16 mouse cellular contexts compared by ENCODE assay signal in genomic region chr1:95596825-95597224, GRCm38 (mm10).
A peak's percentile ranks its signal among the peaks of the same experiment; 100 is the strongest.
DNase-seq lines count a peak whose midpoint lies in the region; ATAC-seq lines count a peak whose summit lies in the region.
"Had no signal": no experiment of that assay in that cellular context is flagged by ENCODE, and none has a peak within 500 bp of the region (broad histone marks: within the 10 kb centered on the region; RNA-seq: fewer than 3 reads in every experiment).

No protein-coding gene starts in this region.

- peak; percentile 22 to 28 for DNase-seq in spleen, postnatal 36 days (ENCODE audit: low spot score in 2 of 2)
- no peak for DNase-seq in spleen, adult 18-20 months
- DNase-seq in urinary bladder, postnatal 14 days (ENCODE audit: low spot score), result no peak
- DNase-seq in frontal cortex, postnatal 14 days (ENCODE audit: low spot score in 2 of 2), result no peak
- no peak for DNase-seq in lung, postnatal 10 days
- DNase-seq: adrenal gland, postnatal 10 days; cerebellum, adult 11-12 months; cerebellum, adult 9-10 months; cerebellum, postnatal 25 days; forebrain, postnatal 0 days; gastrocnemius, postnatal 36 days; heart, adult 2 months; heart, postnatal 14 days had no signal

- peak; percentile 58 for ATAC-seq in granulocyte monocyte progenitor cell, adult 5-6 weeks (replicated peaks; ENCODE audit: poor library complexity, severe bottlenecking)
- 0 out of 2 replicates have a peak, but pooled peaks have one; percentile 37 for ATAC-seq in monocyte, adult 5-6 weeks (replicated peaks; ENCODE audit: insufficient number of reproducible peaks, low FRiP score, low TSS enrichment, poor library complexity, severe bottlenecking)
- ATAC-seq: forebrain, embryonic 13.5 days; forebrain, postnatal 0 days had no signal

Comparison
In these comparisons a context has a peak if more than half of its experiments do, and no peak if none do; other contexts are left out.
1. DNase-seq: peak in spleen, postnatal 36 days (2 of 2); none in spleen, adult 18-20 months (0 of 2), urinary bladder, postnatal 14 days (single experiment), frontal cortex, postnatal 14 days (0 of 2) and lung, postnatal 10 days (single experiment).